Mouse (Mus musculus) liver, embryonic 14.5 days (tissue): ENCODE measurements around the gene Dag1.

Experiments
- CTCF ChIP-seq: IDR thresholded peaks from 2 replicates; pipeline ENCODE4 v1.5.1; 2016; ENCODE audit warnings: antibody characterized with exemption, low read depth, control low read depth
- EP300 ChIP-seq: IDR thresholded peaks from 2 replicates; pipeline ENCODE4 v1.6.1; 2016; ENCODE audit warnings: antibody characterized with exemption, low read depth

GRCm38 (mm10) chr9:108239951-108240350 lies 23.8 kb downstream of the Dag1 start:
- TF ChIP-seq CTCF (no peak), EP300 (no peak)
